In genomic region chr13:47942368-47942787, GRCm38 (mm10) we compare ENCODE assay signal across 9 mouse cellular contexts.
DNase-seq lines count a peak whose midpoint lies in the region; ATAC-seq lines count a peak whose summit lies in the region.
"Had no signal": no experiment of that assay in that cellular context is flagged by ENCODE, and none has a peak within 500 bp of the region (broad histone marks: within the 10 kb centered on the region; RNA-seq: fewer than 3 reads in every experiment).

No protein-coding gene starts in this region.

- ATAC-seq in forebrain, embryonic 15.5 days (replicated peaks): peak; percentile 61; the same call in 1 of the 2 replicates
- ATAC-seq in neural tube, embryonic 14.5 days (ENCODE audit: low read depth): peak; percentile 44; the same call in 1 of the 2 replicates

- peak overlapping the region; percentile 36 for H3K9ac ChIP-seq in forebrain, embryonic 15.5 days (replicated peaks)
- no peak overlapping the region; the same call in 1 of the 2 replicates for H3K9ac ChIP-seq in neural tube, embryonic 14.5 days (replicated peaks; ENCODE audit: low read depth, low read length)
- H3K9ac ChIP-seq: limb, embryonic 15.5 days had no signal

- peak; percentile 15 for DNase-seq in gastrocnemius, postnatal 14 days
- no peak for DNase-seq in gastrocnemius, postnatal 36 days
- DNase-seq in NIH3T3 (ENCODE audit: low read depth): peak; percentile 57
- DNase-seq in layer of hippocampus, postnatal 14 days (ENCODE audit: low spot score in 2 of 2): peak; percentile 10 to 30
- DNase-seq in thymus, postnatal 4 days: no peak
- no peak for DNase-seq in liver

- intact Hi-C loops in gastrocnemius, postnatal 14 days (cut with DNase I; ENCODE audit: low total_unique reads): no loop called here
- intact Hi-C loops in gastrocnemius, postnatal 36 days (cut with DNase I): no loop called here

- H3K4me1 ChIP-seq in forebrain, embryonic 15.5 days: peaks cover 23% of the 10 kb centered on the region
- H3K4me1 ChIP-seq in neural tube, embryonic 14.5 days (ENCODE audit: control insufficient read depth, insufficient read depth, low read length): peaks cover 9% of the 10 kb centered on the region; the same call in 1 of the 2 replicates

- peak overlapping the region; percentile 36 for H3K4me2 ChIP-seq in forebrain, embryonic 15.5 days (replicated peaks)
- H3K4me2 ChIP-seq in neural tube, embryonic 14.5 days (ENCODE audit: low read depth, low read length): peak overlapping the region; percentile 40
- H3K4me2 ChIP-seq: limb, embryonic 15.5 days had no signal

- no peaks in the 10 kb centered on the region for H3K27me3 ChIP-seq in forebrain, embryonic 15.5 days
- no peaks in the 10 kb centered on the region for H3K27me3 ChIP-seq in neural tube, embryonic 14.5 days (ENCODE audit: control insufficient read depth, insufficient read depth, low read length)
- H3K27me3 ChIP-seq: limb, embryonic 15.5 days had no signal

- H3K27ac ChIP-seq in forebrain, embryonic 15.5 days (replicated peaks): peak overlapping the region; percentile 76
- peak overlapping the region; percentile 70 for H3K27ac ChIP-seq in neural tube, embryonic 14.5 days (ENCODE audit: low read depth, low read length)
- H3K27ac ChIP-seq: limb, embryonic 15.5 days had no signal

- H3K4me3 ChIP-seq in forebrain, embryonic 15.5 days: peak overlapping the region; percentile 20
- no peak overlapping the region for H3K4me3 ChIP-seq in neural tube, embryonic 14.5 days (ENCODE audit: low read depth, low read length)
- H3K4me3 ChIP-seq: limb, embryonic 15.5 days had no signal

- WGBS in forebrain, embryonic 15.5 days: 5% methylated on average over 8 of the region's 8 CpGs
- WGBS in neural tube, embryonic 14.5 days: 9% methylated on average over 8 of the region's 8 CpGs

- H3K36me3 ChIP-seq in forebrain, embryonic 15.5 days: no peaks in the 10 kb centered on the region
- H3K36me3 ChIP-seq in neural tube, embryonic 14.5 days (ENCODE audit: control insufficient read depth, insufficient read depth, low read length): no peaks in the 10 kb centered on the region
- H3K36me3 ChIP-seq: limb, embryonic 15.5 days had no signal

- H3K9me3 ChIP-seq in forebrain, embryonic 15.5 days: no peaks in the 10 kb centered on the region
- H3K9me3 ChIP-seq in neural tube, embryonic 14.5 days (ENCODE audit: control insufficient read depth, low read length): no peaks in the 10 kb centered on the region
- H3K9me3 ChIP-seq: limb, embryonic 15.5 days had no signal

Comparison
In these comparisons a context has a peak if more than half of its experiments do, and no peak if none do; other contexts are left out.
1. DNase-seq: peak in gastrocnemius, postnatal 14 days (single experiment), NIH3T3 (single experiment) and layer of hippocampus, postnatal 14 days (2 of 2); none in gastrocnemius, postnatal 36 days (0 of 2), thymus, postnatal 4 days (single experiment) and liver (single experiment).